Mouse (Mus musculus) hindbrain, embryonic 14.5 days (tissue): ENCODE measurements around the gene Hs3st3a1. TPM values are rescaled to one million over a fixed set of nuclear protein-coding genes. Genes with fewer than 3 reads are reported as not detected.
A peak's percentile ranks its signal among the peaks of the same experiment; 100 is the strongest.

ENCODE experiments used
- ATAC-seq: fragments of 200-750 bp; cut with Nextera tagmentation; 2 replicates; pipeline ENCODE4 v1.8.0; 2017; ENCODE audit warnings: moderate number of reproducible peaks, mild to moderate bottlenecking, moderate TSS enrichment, moderate library complexity; ENCODE audit not compliant: low FRiP score
- DNase-seq: peaks from one replicate; pipeline ENCODE4 v3.0.0-alpha.2; 2015; ENCODE audit warnings: low spot score
- H3K27ac ChIP-seq: fragments of 300-500 bp; sonication (generic); 2 replicates; pipeline ENCODE4 v1.5.1; 2014; ENCODE audit warnings: mild to moderate bottlenecking, moderate library complexity
- H3K27me3 ChIP-seq: fragments of 300-500 bp; sonication (generic); 2 replicates; pipeline ENCODE4 v1.6.1; 2014; ENCODE audit warnings: mild to moderate bottlenecking, low read length, mixed read lengths; ENCODE audit not compliant: control insufficient read depth, insufficient read depth
- H3K36me3 ChIP-seq: fragments of 300-500 bp; sonication (generic); replicated peaks from 2 replicates; pipeline ENCODE4 v1.6.1; 2014; ENCODE audit not compliant: control insufficient read depth, insufficient read depth
- H3K4me1 ChIP-seq: fragments of 300-500 bp; sonication (generic); replicated peaks from 2 replicates; pipeline ENCODE4 v1.6.1; 2014; ENCODE audit warnings: antibody characterized with exemption, low read length, mixed read lengths; ENCODE audit not compliant: control insufficient read depth, insufficient read depth
- H3K4me2 ChIP-seq: fragments of 300-500 bp; sonication (generic); replicated peaks from 2 replicates; pipeline ENCODE4 v1.6.1; 2014; ENCODE audit warnings: mild to moderate bottlenecking, moderate library complexity
- H3K4me3 ChIP-seq: fragments of 300-500 bp; sonication (generic); replicated peaks from 2 replicates; pipeline ENCODE4 v1.5.1; 2014; ENCODE audit warnings: mild to moderate bottlenecking, low read length
- H3K9ac ChIP-seq: fragments of 300-500 bp; sonication (generic); 2 replicates; pipeline ENCODE4 v1.6.1; 2014
- H3K9me3 ChIP-seq: fragments of 300-500 bp; sonication (generic); 2 replicates; pipeline ENCODE4 v1.6.1; 2016; ENCODE audit warnings: low read length; ENCODE audit not compliant: control insufficient read depth
- WGBS: fragments of 180-500 bp; shearing (Covaris S2); extraction: QIAGEN DNeasy Blood & Tissue Kit; methylation state at CpG from one replicate; pipeline ENCODE4 v1.1.7; 2014; 5-methylcytosine and 5-hydroxymethylcytosine counted together
- polyA plus RNA-seq: library from polyadenylated mRNA; unstranded; fragments of >200 nt; fragmentation: Nextera tagmentation; extraction: Ambion mirVana; gene quantifications from 2 replicates; pipeline ENCODE4 v1.2.1, GENCODE M21; 2014

Gene Hs3st3a1
- polyA plus RNA-seq: 1.7 and 1.8 TPM in 2 replicates

DNA sequence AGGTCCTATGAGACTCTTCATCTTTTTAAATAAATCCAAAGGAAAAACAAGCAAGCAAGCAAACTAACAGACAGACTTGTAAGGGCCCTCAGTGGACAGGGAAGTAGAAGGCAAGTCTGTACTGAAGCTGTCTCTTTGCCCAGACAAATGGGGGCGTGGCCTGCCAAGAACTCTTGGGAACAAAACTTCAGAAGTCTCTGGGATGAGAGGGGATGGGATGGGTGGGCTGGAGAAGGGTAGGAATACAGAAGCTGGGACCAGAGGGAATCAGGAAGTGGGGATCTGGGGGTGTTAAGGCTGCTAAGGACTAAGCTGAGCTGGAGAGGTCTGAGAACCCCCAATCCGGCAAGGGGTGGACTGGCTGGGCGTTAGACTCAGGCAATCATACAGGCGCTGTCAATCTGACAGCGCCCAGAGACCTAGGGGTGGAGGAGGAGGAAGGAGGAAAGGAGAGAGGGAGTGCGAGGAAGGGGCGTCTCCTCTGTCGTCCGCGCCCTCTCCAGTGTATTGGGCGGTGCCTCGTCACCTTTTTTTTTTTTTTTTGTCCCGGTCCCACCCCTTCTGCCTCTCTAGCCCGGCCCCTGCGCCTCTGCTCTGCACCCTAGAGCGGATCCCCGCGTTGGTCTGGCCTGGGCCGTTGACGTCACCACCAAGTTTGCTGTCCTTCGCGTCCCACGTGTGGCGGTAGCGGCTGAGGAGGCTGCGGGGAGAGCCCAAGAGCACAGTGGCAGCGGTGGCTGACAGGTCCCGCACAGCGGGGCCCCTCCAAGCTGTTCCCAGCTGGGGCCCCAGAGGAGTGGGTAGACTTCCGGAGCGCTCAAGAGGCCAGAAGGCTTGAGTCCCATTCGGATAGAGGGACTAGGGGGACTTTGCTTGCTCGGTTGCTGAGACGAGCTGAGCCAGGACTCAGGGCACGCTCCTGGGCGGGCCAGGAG, at the start of gene Hs3st3a1:
Gene Hs3st3a1 (plus strand): TSS at position 722 of the 935 bp plus-strand sequence.
- DNase-seq: no peak
- ATAC-seq: peak; percentile 83
- Histone ChIP-seq H3K27me3 (peaks cover 41% of the 10 kb centered on the region), H3K4me2 (peak within 1 kb of the TSS; percentile 99), H3K9me3 (no peaks in the 10 kb centered on the region), H3K36me3 (no peaks in the 10 kb centered on the region), H3K9ac (peak within 1 kb of the TSS; percentile 65), H3K4me1 (peaks cover 7% of the 10 kb centered on the region), H3K27ac (peak within 1 kb of the TSS; percentile 41; the same call in 1 of the 2 replicates), H3K4me3 (peak within 1 kb of the TSS; percentile 57)
- WGBS: under 1% methylated on average over 29 of the region's 36 CpGs

GRCm38 (mm10) chr11:64386333-64386732, 48.8 kb upstream of the Hs3st3a1 start:
- 95% methylated on average over 4 of the region's 4 CpGs for whole genome bisulfite sequencing
- ATAC-seq (no peak), DNase-seq (no peak)
- no peak overlapping the region for H3K9ac ChIP-seq
- H3K27me3 ChIP-seq: no peaks in the 10 kb centered on the region
- H3K9me3 ChIP-seq: no peaks in the 10 kb centered on the region
- no peak overlapping the region for H3K4me3 ChIP-seq
- no peaks in the 10 kb centered on the region for H3K4me1 ChIP-seq
- no peak overlapping the region for H3K27ac ChIP-seq
- H3K4me2 ChIP-seq: no peak overlapping the region
- H3K36me3 ChIP-seq: no peaks in the 10 kb centered on the region

GRCm38 (mm10) chr11:64396331-64396881, 38.7 kb upstream of the Hs3st3a1 start:
- ATAC-seq: peak; percentile 84
- no peak overlapping the region for H3K4me3 ChIP-seq

DNA sequence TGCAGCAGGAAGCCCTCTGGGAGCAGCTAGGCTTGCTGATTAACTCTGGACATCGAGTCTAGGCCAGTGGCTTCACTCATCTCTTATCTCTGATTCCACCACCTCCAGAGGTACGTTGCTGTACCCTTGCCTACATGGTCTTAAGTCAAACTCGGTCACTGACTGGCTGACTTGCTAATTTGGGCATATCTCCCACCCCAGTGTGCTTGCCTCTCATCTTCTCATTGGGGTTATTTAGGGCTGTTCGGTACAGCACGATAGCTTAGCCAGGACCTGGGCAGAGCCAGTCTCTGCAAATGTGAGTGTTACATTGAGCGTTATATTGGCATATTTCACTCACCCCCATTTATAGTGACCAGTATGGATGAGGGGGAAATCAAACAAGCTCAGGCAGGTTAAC, 38.2 kb upstream of the Hs3st3a1 start:
- H3K4me3 ChIP-seq: no peak overlapping the region
- peaks cover 13% of the 10 kb centered on the region for H3K4me1 ChIP-seq
- H3K36me3 ChIP-seq: no peaks in the 10 kb centered on the region
- peaks cover 4% of the 10 kb centered on the region; the same call in 1 of the 2 replicates for H3K9me3 ChIP-seq
- H3K9ac ChIP-seq: no peak overlapping the region; the same call in 1 of the 2 replicates
- DNase-seq (no peak), ATAC-seq (no peak)
- 47% methylated on average over 6 of the region's 6 CpGs for WGBS
- no peaks in the 10 kb centered on the region for H3K27me3 ChIP-seq
- H3K4me2 ChIP-seq: peak overlapping the region; percentile 38
- H3K27ac ChIP-seq: peak overlapping the region; percentile 61; the same call in 1 of the 2 replicates

More at GRCm38 (mm10) chr11:64396331-64396881, 38.7 kb upstream of the Hs3st3a1 start:
- no peaks in the 10 kb centered on the region for H3K27me3 ChIP-seq
- H3K4me1 ChIP-seq: peaks cover 13% of the 10 kb centered on the region
- H3K36me3 ChIP-seq: no peaks in the 10 kb centered on the region
- peak overlapping the region; percentile 38 for H3K4me2 ChIP-seq
- H3K9ac ChIP-seq: peak overlapping the region; percentile 26
- DNase-seq: peak; percentile 43
- peak overlapping the region; percentile 61; the same call in 1 of the 2 replicates for H3K27ac ChIP-seq
- H3K9me3 ChIP-seq: peaks cover 4% of the 10 kb centered on the region; the same call in 1 of the 2 replicates
- WGBS: 2% methylated on average over 7 of the region's 7 CpGs

DNA sequence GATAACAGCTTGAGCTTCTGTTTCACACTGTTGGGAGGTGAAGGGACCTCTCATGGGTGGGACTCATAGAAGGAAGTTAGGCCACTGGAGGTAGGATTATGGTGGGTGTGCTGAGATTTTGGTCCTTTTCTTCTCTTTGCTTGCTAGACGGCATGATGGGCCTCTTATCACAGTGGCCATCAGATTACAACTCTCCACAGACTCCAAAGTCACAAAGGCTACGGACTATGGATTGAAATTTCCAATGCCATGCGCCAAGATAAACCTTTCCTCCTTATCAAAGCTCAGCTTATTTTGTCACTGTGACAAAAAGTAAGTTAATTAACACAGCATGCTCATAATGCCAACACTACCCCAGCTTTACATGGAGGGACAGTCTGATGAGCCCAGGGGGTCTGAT, 37.5 kb upstream of the Hs3st3a1 start:
- ATAC-seq: no peak
- WGBS: 83% methylated on average over 3 of the region's 3 CpGs
- no peak overlapping the region for H3K9ac ChIP-seq

GRCm38 (mm10) chr11:64400534-64401093, 34.5 kb upstream of the Hs3st3a1 start:
- Histone ChIP-seq H3K4me2 (no peak overlapping the region), H3K27ac (no peak overlapping the region), H3K4me1 (peaks cover 13% of the 10 kb centered on the region), H3K36me3 (no peaks in the 10 kb centered on the region), H3K9ac (no peak overlapping the region), H3K27me3 (no peaks in the 10 kb centered on the region), H3K4me3 (no peak overlapping the region), H3K9me3 (no peaks in the 10 kb centered on the region)
- WGBS: 22% methylated on average over 6 of the region's 6 CpGs
- no peak for DNase-seq
- no peak for ATAC-seq

More for the DNA sequence above, 37.5 kb upstream of the Hs3st3a1 start:
- peaks cover 4% of the 10 kb centered on the region; the same call in 1 of the 2 replicates for H3K9me3 ChIP-seq
- H3K4me3 ChIP-seq: no peak overlapping the region
- no peak overlapping the region for H3K27ac ChIP-seq
- no peak overlapping the region for H3K4me2 ChIP-seq
- no peak for DNase-seq
- H3K27me3 ChIP-seq: no peaks in the 10 kb centered on the region
- no peaks in the 10 kb centered on the region for H3K36me3 ChIP-seq
- peaks cover 13% of the 10 kb centered on the region for H3K4me1 ChIP-seq

DNA sequence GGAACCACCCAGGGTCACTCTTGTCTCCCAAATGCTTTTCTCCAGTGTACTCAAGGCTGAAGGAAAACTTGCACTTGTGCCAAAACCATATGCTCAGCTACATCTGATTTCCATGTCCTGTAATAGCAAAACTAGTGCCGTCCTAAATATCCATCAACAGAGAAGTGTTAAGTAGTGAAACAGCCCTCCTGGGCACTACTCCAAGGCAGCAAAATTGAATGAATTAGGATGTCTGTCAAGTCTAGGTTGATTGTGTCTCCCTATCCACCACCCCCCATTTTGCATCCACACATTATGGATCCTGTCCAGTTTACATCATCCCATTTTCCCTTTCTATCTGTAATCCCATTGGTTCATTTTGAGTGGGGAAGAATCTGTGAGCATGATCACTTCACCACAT, 16.2 kb upstream of the Hs3st3a1 start:
- DNase-seq: no peak
- WGBS: 69% methylated on average over 1 of the region's 1 CpGs
- Histone ChIP-seq H3K9me3 (peaks cover 16% of the 10 kb centered on the region), H3K36me3 (no peaks in the 10 kb centered on the region), H3K9ac (no peak overlapping the region), H3K27ac (no peak overlapping the region), H3K4me2 (no peak overlapping the region), H3K27me3 (no peaks in the 10 kb centered on the region), H3K4me1 (no peaks in the 10 kb centered on the region), H3K4me3 (no peak overlapping the region)
- no peak for ATAC-seq

- Histone ChIP-seq H3K27me3 (peaks cover 46% of the 10 kb centered on the region), H3K4me2 (peak overlapping the region; percentile 99), H3K4me3 (peak overlapping the region; percentile 57), H3K27ac (peak overlapping the region; percentile 41; the same call in 1 of the 2 replicates), H3K4me1 (peaks cover 7% of the 10 kb centered on the region), H3K36me3 (no peaks in the 10 kb centered on the region), H3K9ac (peak overlapping the region; percentile 65), H3K9me3 (no peaks in the 10 kb centered on the region)
- ATAC-seq (peak; percentile 65), DNase-seq (peak; percentile 52)
- under 1% methylated on average over 80 of the region's 81 CpGs for WGBS
Measured at GRCm38 (mm10) chr11:64435546-64436411, 647 bp downstream of the Hs3st3a1 start.
